Mouse (Mus musculus) MEL-GATA-1-ER (cell line): ENCODE data around the gene Defb23.
"Not testable (repeated sequence)": the region's sequence is repeated elsewhere in the genome, so short reads cannot be mapped to it uniquely, and the experiment has no call there.

Experiments used
- DNase-seq: peaks from one replicate; pipeline ENCODE4 v3.0.0-alpha.2; 2012; ENCODE audit warnings: low read depth; ENCODE audit errors: extremely low read depth

Gene Defb23

DNA sequence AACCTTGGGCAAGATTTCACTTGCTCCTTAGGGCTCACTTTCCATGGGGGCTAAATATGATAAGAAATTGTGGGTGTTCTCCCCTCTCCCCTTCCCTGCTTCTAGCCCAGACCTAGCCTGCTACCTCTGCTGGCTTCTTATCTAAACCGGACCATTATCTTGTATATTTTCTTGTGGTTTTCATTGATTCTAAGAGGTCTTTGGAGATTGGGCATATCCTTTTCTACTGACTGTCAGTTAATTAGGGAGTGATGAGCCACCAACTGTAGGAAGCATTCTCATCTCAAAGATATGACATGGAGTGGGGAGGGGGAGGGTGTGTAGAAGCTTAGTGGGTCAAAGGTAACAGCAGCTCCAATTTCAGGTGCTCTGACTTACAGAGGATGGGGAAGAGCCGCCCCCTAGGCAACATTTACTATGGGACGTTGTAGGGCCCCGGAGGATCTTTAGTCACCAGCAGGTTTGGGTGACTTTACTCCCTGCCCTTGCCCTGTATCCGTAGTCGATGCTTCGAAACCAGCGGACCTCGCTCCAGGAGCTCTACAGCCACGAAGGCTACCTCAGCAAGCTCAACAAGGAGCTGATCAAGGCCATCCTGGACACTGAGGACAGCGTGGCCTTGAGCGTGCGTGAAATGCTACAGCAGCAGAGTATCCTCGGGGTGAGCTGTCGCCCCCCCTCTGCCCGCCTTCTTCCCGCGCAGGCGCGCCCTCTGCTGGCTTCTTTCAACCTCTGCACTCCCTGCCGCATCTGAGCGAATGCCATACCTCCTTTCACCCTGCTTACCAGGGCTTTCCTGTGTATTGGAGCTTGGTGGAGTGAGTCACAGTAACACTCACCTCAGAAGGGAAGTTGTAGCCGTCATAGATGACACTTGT lies 27.2 kb downstream of the Defb23 start:
- DNase-seq: peak; percentile 53

DNA sequence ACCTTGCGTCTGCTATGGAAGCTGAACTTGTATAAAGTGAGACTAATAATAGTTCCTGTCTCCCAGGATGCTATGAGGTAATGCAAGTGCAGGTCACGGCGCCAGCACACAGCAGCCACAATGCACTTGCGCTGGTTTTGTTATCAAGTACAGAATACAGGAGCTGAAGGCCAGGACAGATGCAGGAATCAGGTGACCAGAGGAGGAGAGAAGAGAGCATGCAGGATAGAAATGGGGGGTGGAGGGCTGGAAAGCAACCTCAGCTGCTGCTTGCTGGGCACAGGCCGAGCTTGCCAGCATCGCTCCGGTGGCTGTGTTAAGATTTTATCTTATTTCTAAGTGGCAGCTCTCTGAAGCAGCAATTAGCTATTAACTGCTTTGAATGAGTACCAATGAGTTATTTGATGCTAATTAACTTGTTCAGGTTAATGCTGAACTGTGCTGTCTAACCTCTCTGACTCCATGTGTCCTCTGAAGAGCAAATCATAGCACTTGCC lies 28.0 kb downstream of the Defb23 start:
- no peak for DNase-seq

DNA sequence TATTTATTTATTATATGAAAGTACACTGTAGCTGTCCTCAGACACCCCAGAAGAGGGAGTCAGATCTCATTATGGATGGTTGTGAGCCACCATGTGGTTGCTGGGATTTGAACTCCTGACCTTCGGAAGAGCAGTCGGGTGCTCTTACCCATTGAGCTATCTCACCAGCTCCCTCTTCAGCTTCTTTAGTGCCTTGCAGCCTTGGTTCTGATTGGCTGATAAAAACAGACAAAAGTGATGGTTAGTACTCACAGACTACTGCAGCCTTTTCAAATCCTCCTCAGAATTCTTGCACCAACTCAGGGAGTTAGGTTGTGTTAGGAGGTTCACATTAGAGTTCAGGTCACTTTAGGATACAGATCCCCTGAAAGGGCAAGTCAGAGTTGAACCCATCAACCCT lies 35.9 kb downstream of the Defb23 start:
- not testable (repeated sequence) for DNase-seq

DNA sequence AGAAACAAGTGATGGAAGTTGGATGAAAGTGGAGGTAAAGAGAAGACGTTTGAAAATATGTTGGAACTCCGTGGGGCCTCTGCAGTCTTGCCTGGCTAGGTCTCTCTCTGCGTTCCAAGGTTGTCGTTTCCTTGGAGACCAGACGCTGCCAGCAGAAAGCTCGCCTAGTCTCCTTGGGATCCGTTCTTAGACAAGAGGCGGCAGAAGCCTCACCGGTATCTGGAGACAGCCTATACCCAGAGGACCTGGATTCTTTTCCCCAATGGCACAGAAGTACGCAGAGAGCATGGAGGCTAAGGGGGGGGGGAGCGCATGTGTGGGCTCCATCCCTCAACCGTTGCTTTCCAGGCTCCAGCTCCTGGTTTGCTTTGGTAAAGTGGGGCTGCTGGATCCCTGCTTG lies 36.9 kb downstream of the Defb23 start:
- DNase-seq: no peak

DNA sequence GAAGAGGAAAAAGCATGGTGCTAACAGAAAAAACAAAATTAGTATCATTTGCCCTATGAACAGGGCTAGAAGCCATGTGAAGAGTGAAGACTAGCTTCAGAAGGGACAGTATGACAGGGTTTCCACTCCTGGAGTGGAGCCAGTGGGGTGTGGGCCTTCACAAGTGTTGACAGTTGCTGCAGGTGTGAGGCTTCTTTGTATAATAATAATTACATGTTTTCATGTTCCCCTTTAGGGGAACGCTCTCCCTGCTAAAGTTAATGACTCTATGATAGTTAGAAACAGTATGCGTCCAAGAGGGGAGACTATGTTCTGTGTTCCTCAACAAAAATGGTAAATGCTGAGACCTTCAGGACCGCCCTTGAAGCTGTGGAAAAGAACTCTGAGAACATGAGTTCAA lies 48.6 kb downstream of the Defb23 start:
- no peak for DNase-seq

DNA sequence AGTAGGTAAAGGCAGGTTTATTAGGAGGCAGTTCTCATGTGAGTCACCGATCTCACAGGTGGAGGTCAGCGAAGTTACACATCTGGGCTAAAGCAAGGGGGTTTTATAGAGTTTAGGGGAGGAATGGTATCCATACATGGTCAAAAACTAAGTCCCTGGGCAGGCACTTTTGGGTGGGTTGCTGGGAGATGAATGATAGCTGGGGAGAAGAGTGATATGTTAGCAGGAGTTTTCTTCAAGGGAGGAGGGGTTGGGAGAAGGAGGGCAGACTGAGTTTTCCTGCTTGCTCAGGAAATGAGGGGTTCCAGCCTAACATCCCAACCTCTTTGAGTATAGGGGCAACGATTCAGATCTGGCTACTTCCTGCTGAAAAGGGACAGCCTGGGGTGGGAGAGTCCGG lies 49.1 kb downstream of the Defb23 start, which contains the start of gene 6820408C15Rik:
Gene 6820408C15Rik, plus strand, starts transcription at position 301 of the 400 bp plus-strand sequence.
- no peak for DNase-seq

DNA sequence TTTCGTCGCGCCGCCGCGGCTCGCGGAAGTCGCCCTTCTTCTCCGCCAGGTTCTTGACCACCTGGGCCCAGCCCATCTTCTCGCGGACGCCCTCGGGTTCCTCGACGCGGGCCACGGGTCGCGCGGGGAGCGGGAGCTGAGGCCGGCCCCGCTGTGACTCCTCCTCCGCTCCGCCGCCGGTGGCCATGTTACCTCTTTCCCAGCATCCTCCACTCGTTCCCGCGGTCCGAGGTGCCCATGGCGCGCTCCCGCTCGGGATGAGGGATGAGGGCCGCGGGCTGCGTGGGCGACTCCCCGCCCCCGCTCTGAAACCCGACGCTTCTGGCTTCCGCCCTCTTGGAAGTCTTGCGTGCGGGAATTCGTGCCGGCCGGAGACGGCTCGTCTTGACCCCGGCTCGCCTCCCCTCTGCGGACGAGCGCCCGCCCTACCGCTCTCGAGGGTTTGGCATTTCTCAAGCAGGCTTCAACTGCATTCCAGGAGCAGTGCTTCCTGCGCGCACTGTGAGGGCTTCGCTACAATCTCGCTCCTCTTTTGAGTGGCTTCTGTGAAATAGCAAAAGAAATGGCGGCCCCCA lies 49.7 kb downstream of the Defb23 start, which contains the start of gene Zcchc3:
Gene Zcchc3, minus strand, starts transcription at position 437 of the 575 bp plus-strand sequence.
- DNase-seq: no peak

DNA sequence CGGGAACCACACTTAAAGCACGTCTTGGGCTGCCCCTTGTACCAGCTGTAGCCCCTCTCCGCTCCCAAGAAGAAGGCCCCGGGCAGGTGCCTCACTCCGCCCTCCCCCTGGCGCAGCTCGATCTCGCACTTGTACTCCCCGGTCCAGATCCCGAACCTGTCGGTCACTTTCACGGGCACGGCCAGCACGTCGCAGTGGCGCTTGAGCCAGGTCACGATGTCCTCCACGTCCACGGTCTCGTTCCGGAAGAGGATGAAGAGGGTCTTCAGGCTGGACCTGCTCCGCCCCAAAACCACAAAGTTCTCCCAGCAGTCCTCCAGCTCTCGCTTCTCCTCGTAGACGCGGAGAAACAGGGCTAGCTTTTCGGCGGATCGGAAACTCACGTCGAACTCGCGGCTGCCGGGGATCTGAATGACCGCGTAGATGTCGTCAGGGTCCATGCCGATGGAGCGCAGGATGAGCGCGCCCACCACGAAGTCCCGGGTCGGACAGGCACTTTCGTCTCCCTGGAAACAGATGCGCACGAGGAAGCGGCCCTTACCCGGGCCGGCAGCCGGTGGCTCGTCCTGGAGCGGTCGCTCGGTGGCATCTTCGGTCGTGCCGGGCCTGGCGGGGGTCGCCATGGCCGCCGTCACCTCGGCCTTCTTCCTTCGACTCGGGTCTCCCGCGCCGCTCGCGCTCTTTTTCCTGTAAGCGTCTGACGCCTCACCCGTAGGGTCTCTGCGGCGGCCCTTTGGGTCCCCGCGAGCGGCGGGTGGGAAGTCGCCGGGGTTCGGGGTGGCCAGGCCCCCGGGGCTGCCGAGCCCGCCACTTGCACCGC lies 50.4 kb downstream of the Defb23 start:
- no peak for DNase-seq

DNA sequence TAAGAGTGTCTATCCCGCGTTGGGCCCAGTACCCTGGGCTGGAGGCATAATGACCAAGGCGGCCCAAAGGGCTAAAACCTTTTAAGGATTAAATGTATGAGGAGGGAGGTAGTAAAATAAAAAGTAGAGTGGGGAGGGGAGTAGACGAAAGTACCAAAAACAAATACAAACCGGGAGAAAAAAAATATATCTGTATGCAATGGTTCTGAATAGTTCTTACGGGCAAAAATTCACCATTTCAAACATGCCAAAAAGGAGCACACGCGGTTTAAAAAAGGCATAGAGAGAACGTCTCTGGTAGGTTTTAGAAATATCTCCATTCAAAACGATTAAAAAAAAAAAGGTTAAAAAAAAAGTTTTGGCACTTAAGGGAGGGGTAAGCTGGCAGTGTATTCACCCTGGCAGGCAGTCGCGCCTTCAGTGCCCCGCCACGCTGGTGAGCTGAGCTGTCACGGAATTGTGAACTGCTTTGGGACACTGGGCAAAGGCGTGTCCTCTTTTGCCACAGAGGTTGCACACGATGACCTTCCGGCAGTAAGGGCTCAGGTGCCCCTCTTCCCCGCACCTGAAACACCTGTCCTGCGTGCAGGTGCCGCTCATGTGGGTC lies 51.2 kb downstream of the Defb23 start:
- no peak for DNase-seq

DNA sequence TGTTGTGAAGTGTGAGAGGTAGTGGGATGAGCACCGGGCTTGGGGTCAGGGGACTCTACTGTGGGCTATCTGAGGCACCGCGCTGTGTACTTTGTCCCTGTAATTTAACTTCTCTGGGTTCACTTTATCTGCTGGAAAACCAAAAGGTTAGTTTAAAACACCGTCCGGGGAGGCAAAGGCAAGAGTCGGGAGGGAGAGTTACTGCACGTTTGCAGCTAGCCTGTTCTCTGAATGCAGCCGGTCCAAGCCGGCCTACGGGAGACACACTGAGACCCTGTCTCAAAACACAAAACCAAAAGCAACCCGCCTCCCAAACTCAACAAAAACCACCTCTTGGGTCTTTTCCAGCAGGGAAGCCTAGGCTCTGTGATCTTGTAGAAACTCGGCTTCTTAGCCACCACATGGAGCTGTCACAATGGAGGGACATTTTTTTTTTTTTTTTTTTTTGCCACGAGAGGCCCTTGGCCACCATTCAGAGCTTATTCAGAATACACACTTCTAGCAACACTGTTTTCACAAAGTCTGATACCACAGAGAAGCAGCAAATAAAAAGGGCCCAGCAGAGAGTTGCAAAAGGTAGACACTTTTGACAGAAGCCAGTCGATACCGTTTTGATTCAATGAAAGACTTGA lies 51.8 kb downstream of the Defb23 start:
- DNase-seq: no peak

DNA sequence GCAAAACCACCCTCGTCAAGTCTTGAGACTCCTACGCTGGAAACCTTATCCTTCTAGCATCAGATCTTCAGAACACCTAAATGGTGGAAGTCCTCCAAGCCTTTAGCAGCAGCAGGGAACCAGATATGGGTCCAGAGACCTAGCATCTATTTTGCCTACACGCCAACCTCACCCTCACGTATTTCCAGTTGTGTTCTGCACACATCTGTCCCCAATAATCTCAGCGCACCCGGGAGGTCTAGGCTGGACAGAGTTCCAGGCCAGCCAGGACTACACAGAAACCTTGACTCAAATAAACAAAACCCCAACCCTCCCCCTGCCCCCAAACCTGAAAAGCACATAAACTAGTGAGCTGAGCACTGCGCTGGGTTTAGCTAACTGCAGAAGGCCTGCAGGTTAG lies 52.9 kb downstream of the Defb23 start:
- no peak for DNase-seq

DNA sequence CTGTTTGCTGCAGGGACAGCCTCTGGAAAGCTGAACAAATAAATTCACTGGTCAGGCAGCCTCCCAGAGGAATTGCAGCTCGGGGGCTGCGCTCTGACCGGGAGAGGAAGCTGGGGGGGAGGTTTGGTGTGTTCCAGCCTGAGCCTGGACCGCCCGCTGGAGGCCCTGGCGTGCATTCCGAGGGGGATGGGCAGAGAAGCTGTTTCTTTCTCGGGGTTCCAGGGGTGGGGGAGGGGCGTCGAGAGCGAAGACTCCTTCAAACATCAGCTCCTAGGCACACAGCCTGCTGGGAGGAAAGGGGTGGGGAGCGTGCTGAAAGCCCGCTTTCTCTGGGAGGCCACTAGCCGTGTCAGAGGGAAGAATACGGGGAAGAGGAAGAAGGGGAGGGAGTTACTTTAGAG lies 53.4 kb downstream of the Defb23 start:
- no peak for DNase-seq

DNA sequence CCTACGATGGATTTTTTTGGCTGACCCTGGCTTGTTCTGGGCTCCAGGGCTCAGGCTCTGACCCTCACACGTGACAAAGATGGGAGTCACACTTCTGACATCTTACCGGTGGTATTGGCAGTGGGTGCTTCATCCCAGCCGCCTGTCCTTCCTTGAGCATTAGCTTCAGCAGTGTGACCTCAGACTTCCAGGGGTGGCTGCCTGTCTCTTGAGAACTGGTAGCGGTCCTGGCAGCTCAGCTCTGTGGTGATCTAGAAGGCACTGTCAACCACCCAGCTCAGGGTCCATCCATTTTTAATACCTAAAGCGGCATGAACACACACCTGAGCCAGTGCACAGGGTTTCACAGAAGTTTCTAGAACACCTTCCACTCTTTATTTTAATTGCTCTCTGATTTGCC lies 54.6 kb downstream of the Defb23 start:
- no peak for DNase-seq
